Comparison of ENCODE assay signal across 27 mouse cellular contexts in genomic region chr10:67964060-67964459, GRCm38 (mm10). TPM values are rescaled to one million over a fixed set of nuclear protein-coding genes. Genes with fewer than 3 reads are reported as not detected.
DNase-seq lines count a peak whose midpoint lies in the region; ATAC-seq and TF ChIP-seq lines count a peak whose summit lies in the region.
"Had no signal": no experiment of that assay in that cellular context is flagged by ENCODE, and none has a peak within 500 bp of the region (broad histone marks: within the 10 kb centered on the region; RNA-seq: fewer than 3 reads in every experiment).

No protein-coding gene starts in this region.

- no peaks in the 10 kb centered on the region for H3K36me3 ChIP-seq in hindbrain, embryonic 10.5 days
- H3K36me3 ChIP-seq in hindbrain, postnatal 0 days (ENCODE audit: insufficient read depth, low read length): no peaks in the 10 kb centered on the region
- no peaks in the 10 kb centered on the region for H3K36me3 ChIP-seq in midbrain, embryonic 11.5 days (ENCODE audit: control insufficient read depth, insufficient read depth, low read length)
- no peaks in the 10 kb centered on the region for H3K36me3 ChIP-seq in midbrain, embryonic 16.5 days (ENCODE audit: control insufficient read depth, insufficient read depth, low read length)
- H3K36me3 ChIP-seq: embryonic facial prominence, embryonic 12.5 days; embryonic facial prominence, embryonic 15.5 days; heart, embryonic 10.5 days; heart, embryonic 13.5 days; hindbrain, embryonic 12.5 days; hindbrain, embryonic 15.5 days had no signal

- DNase-seq in embryo, embryonic 10 days (ENCODE audit: low spot score): peak; percentile 35
- DNase-seq in embryo, embryonic 11 days: no peak
- no peak for DNase-seq in hindbrain, embryonic 10.5 days (ENCODE audit: low spot score)
- DNase-seq in hindbrain, postnatal 0 days (ENCODE audit: low spot score): no peak
- peak; percentile 88 for DNase-seq in midbrain, embryonic 11.5 days (ENCODE audit: low spot score, missing footprints)
- DNase-seq in brain, embryonic 14.5 days (ENCODE audit: low read depth): peak; percentile 43
- DNase-seq in kidney, postnatal 36 days: no peak
- DNase-seq: adrenal gland, adult 8-10 months; adrenal gland, postnatal 25 days; cerebellum, adult 18-20 months; cerebellum, adult 9-10 months; cerebellum, postnatal 14 days; gastrocnemius, postnatal 10 days; gastrocnemius, postnatal 36 days; heart, adult 2 months; heart, postnatal 14 days; heart, postnatal 4 days had no signal

- ATAC-seq in hindbrain, postnatal 0 days: no peak
- peak; percentile 63; the same call in 1 of the 2 replicates for ATAC-seq in midbrain, embryonic 11.5 days (ENCODE audit: low FRiP score)
- ATAC-seq in midbrain, embryonic 16.5 days: no peak
- ATAC-seq: activated CD4-positive, CD25-positive, alpha-beta regulatory T cell, adult 4 months; forebrain, embryonic 16.5 days had no signal

- H3K9me3 ChIP-seq in hindbrain, embryonic 10.5 days: no peaks in the 10 kb centered on the region
- H3K9me3 ChIP-seq in hindbrain, postnatal 0 days (ENCODE audit: low read length): no peaks in the 10 kb centered on the region
- no peaks in the 10 kb centered on the region for H3K9me3 ChIP-seq in midbrain, embryonic 11.5 days (ENCODE audit: control insufficient read depth, low read length)
- H3K9me3 ChIP-seq in midbrain, embryonic 16.5 days (replicated peaks; ENCODE audit: control insufficient read depth, low read length, poor library complexity, severe bottlenecking): 0 out of 2 replicates have a peak, but pooled peaks cover 3% of the 10 kb centered on the region
- H3K9me3 ChIP-seq: embryonic facial prominence, embryonic 12.5 days; embryonic facial prominence, embryonic 15.5 days; heart, embryonic 10.5 days; heart, embryonic 13.5 days; hindbrain, embryonic 12.5 days; hindbrain, embryonic 15.5 days had no signal

- H3K4me3 ChIP-seq in hindbrain, embryonic 10.5 days: no peak overlapping the region
- no peak overlapping the region for H3K4me3 ChIP-seq in hindbrain, postnatal 0 days (ENCODE audit: low read length)
- no peak overlapping the region for H3K4me3 ChIP-seq in midbrain, embryonic 11.5 days (ENCODE audit: low read depth, low read length)
- H3K4me3 ChIP-seq in midbrain, embryonic 16.5 days (ENCODE audit: low read depth, low read length): no peak overlapping the region
- H3K4me3 ChIP-seq: embryonic facial prominence, embryonic 12.5 days; embryonic facial prominence, embryonic 15.5 days; heart, adult 2 months; heart, embryonic 10.5 days; heart, embryonic 13.5 days; hindbrain, embryonic 12.5 days; hindbrain, embryonic 15.5 days had no signal

- no peak for TF ChIP-seq POLR2A in brain, embryonic 14.5 days (IDR thresholded peaks at IDR 0.05; ENCODE audit: borderline replicate concordance, extremely low read depth, insufficient read depth, insufficient read length, poor library complexity, severe bottlenecking)

- no peak overlapping the region for H3K4me2 ChIP-seq in hindbrain, postnatal 0 days (ENCODE audit: low read depth, low read length)
- peak overlapping the region; percentile 9; the same call in 1 of the 2 replicates for H3K4me2 ChIP-seq in midbrain, embryonic 11.5 days
- H3K4me2 ChIP-seq in midbrain, embryonic 16.5 days (ENCODE audit: low read length): no peak overlapping the region
- H3K4me2 ChIP-seq: embryonic facial prominence, embryonic 12.5 days; embryonic facial prominence, embryonic 15.5 days; heart, embryonic 13.5 days; hindbrain, embryonic 12.5 days; hindbrain, embryonic 15.5 days had no signal

- WGBS in hindbrain, embryonic 10.5 days: 38% methylated on average over 8 of the region's 8 CpGs
- WGBS in hindbrain, postnatal 0 days: 31% methylated on average over 8 of the region's 8 CpGs
- WGBS in midbrain, embryonic 11.5 days: 16% methylated on average over 8 of the region's 8 CpGs
- WGBS in midbrain, embryonic 16.5 days: 13% methylated on average over 8 of the region's 8 CpGs

- no peak overlapping the region for H3K9ac ChIP-seq in hindbrain, postnatal 0 days (replicated peaks; ENCODE audit: low read length)
- no peak overlapping the region for H3K9ac ChIP-seq in midbrain, embryonic 11.5 days (ENCODE audit: low read length)
- no peak overlapping the region for H3K9ac ChIP-seq in midbrain, embryonic 16.5 days (ENCODE audit: low read depth, low read length)
- H3K9ac ChIP-seq: embryonic facial prominence, embryonic 12.5 days; embryonic facial prominence, embryonic 15.5 days; heart, embryonic 13.5 days; hindbrain, embryonic 12.5 days; hindbrain, embryonic 15.5 days had no signal

- H3K27me3 ChIP-seq in hindbrain, embryonic 10.5 days (ENCODE audit: insufficient read depth, poor library complexity, severe bottlenecking): no peaks in the 10 kb centered on the region
- no peaks in the 10 kb centered on the region for H3K27me3 ChIP-seq in hindbrain, postnatal 0 days (ENCODE audit: insufficient read depth, low read length)
- H3K27me3 ChIP-seq in midbrain, embryonic 11.5 days (ENCODE audit: control insufficient read depth, insufficient read depth, low read length): no peaks in the 10 kb centered on the region
- no peaks in the 10 kb centered on the region for H3K27me3 ChIP-seq in midbrain, embryonic 16.5 days (ENCODE audit: control insufficient read depth, insufficient read depth, low read depth, low read length)
- H3K27me3 ChIP-seq: embryonic facial prominence, embryonic 12.5 days; embryonic facial prominence, embryonic 15.5 days; heart, embryonic 13.5 days; hindbrain, embryonic 12.5 days; hindbrain, embryonic 15.5 days had no signal

- no peak for TF ChIP-seq CTCF in hindbrain, postnatal 0 days (IDR thresholded peaks at IDR 0.05; ENCODE audit: low read depth)
- TF ChIP-seq CTCF in brain, embryonic 14.5 days (IDR thresholded peaks at IDR 0.05; ENCODE audit: borderline replicate concordance, extremely low read depth, insufficient read depth, insufficient read length): no peak

- H3K4me1 ChIP-seq in hindbrain, embryonic 10.5 days (replicated peaks): peaks cover 44% of the 10 kb centered on the region
- no peaks in the 10 kb centered on the region for H3K4me1 ChIP-seq in hindbrain, postnatal 0 days (ENCODE audit: insufficient read depth, low read length)
- H3K4me1 ChIP-seq in midbrain, embryonic 11.5 days (ENCODE audit: control insufficient read depth, insufficient read depth, low read length): peaks cover 16% of the 10 kb centered on the region
- no peaks in the 10 kb centered on the region; the same call in 1 of the 2 replicates for H3K4me1 ChIP-seq in midbrain, embryonic 16.5 days (ENCODE audit: control insufficient read depth, insufficient read depth, low read length)
- H3K4me1 ChIP-seq: embryonic facial prominence, embryonic 12.5 days; embryonic facial prominence, embryonic 15.5 days; heart, embryonic 10.5 days; heart, embryonic 13.5 days; hindbrain, embryonic 15.5 days had no signal

- H3K27ac ChIP-seq in hindbrain, embryonic 10.5 days: peak overlapping the region; percentile 43; the same call in 1 of the 2 replicates
- H3K27ac ChIP-seq in hindbrain, postnatal 0 days: no peak overlapping the region
- no peak overlapping the region for H3K27ac ChIP-seq in midbrain, embryonic 11.5 days (ENCODE audit: low read depth, low read length)
- H3K27ac ChIP-seq in midbrain, embryonic 16.5 days (ENCODE audit: low read length): no peak overlapping the region
- H3K27ac ChIP-seq: embryonic facial prominence, embryonic 12.5 days; embryonic facial prominence, embryonic 15.5 days; heart, adult 2 months; heart, embryonic 10.5 days; heart, embryonic 13.5 days; hindbrain, embryonic 12.5 days; hindbrain, embryonic 15.5 days had no signal

RNA-seq across cellular contexts. Expression of gene Rtkn2, which starts 15.3 kb away (rescaled TPM):
- polyA plus RNA-seq in hindbrain, embryonic 10.5 days (2016; fragmentation: Nextera tagmentation; extraction: Ambion mirVana): 18.9 and 20.3 TPM in 2 replicates
- total RNA-seq in hindbrain, postnatal 0 days (2014; rRNA removed): 3.3 and 6.4 TPM in 2 replicates
- 5.4 and 5.6 TPM in 2 replicates for polyA plus RNA-seq in hindbrain, postnatal 0 days (2015; fragmentation: Nextera tagmentation; extraction: Ambion mirVana)
- polyA plus RNA-seq in midbrain, embryonic 11.5 days (2014; fragmentation: Nextera tagmentation; extraction: Ambion mirVana): 19.9 and 23.2 TPM in 2 replicates
- polyA plus RNA-seq in midbrain, embryonic 16.5 days (2015; fragmentation: Nextera tagmentation; extraction: Ambion mirVana): 3.0 and 3.3 TPM in 2 replicates
- 2.7 and 3.1 TPM in 2 replicates for polyA plus RNA-seq in brain, embryonic 14.5 days (2012; rRNA removed)

RNA-seq across cellular contexts. Expression of gene Zfp365, which starts 51.6 kb away (rescaled TPM):
- polyA plus RNA-seq in hindbrain, embryonic 10.5 days (2016; fragmentation: Nextera tagmentation; extraction: Ambion mirVana): 1.7 and 2.0 TPM in 2 replicates
- total RNA-seq in hindbrain, postnatal 0 days (2014; rRNA removed): 14.3 and 16.6 TPM in 2 replicates
- polyA plus RNA-seq in hindbrain, postnatal 0 days (2015; fragmentation: Nextera tagmentation; extraction: Ambion mirVana): 7.9 and 8.8 TPM in 2 replicates
- polyA plus RNA-seq in midbrain, embryonic 11.5 days (2014; fragmentation: Nextera tagmentation; extraction: Ambion mirVana): 1.8 and 2.1 TPM in 2 replicates
- 6.7 and 7.4 TPM in 2 replicates for polyA plus RNA-seq in midbrain, embryonic 16.5 days (2015; fragmentation: Nextera tagmentation; extraction: Ambion mirVana)
- polyA plus RNA-seq in brain, embryonic 14.5 days (2012; rRNA removed): 2.4 and 3.6 TPM in 2 replicates
- total RNA-seq: granulocyte monocyte progenitor cell, adult 5-6 weeks had no signal

Comparison
In these comparisons a context has a peak if more than half of its experiments do, and no peak if none do; other contexts are left out.
1. DNase-seq: peak in embryo, embryonic 10 days (single experiment), midbrain, embryonic 11.5 days (single experiment) and brain, embryonic 14.5 days (single experiment); none in embryo, embryonic 11 days (single experiment), hindbrain, embryonic 10.5 days (single experiment), hindbrain, postnatal 0 days (single experiment) and kidney, postnatal 36 days (0 of 2).